Mouse (Mus musculus): Measurements from ENCODE around the gene Glod4. TPM values are rescaled to one million over a fixed set of nuclear protein-coding genes. Genes with fewer than 3 reads are reported as not detected.

Gene Glod4
- polyA plus RNA-seq, 1 experiment from 2014 or later: 126 TPM

DNA sequence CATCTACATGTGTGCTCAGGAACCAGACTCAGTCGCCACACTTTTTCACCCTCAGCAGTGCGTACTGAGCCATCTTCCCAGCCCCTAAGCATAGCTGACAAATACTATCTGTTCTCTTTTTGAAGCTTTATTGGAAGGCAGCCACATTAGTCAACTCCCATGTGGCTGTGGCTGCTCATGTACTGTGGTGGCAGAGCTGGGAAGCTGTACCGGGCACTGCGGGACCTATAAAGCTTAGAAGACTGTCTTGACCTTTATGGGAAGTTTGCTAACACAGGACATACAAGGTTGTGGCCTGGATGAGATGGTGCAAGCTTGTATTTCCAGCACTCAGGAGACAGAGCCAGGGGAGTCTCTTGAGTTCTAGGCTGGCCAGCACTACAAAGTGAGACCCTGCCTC, 76.9 kb downstream of the Glod4 start:
- whole genome bisulfite sequencing: 93% methylated on average over 4 of the region's 4 CpGs

DNA sequence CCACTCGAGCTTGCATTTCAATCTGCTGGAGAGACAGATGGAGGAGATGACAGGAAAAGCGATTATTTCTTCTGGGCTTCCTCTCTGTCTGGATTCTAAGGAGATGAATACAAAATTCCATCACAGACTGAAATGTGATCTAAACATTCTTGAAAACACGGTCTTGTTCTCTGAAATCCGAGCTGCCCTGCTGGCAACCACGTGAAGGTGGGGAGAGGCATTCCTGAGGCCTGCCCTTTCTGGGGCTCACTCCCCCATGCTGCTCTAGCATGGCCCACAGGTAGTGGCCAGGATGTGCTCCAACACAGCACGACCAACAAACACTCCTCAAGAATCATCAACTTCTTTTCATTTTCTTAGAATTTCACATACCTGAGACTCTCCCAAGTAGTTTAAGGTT, 83.3 kb downstream of the Glod4 start:
- Histone ChIP-seq H3K27ac (peak overlapping the region; percentile 78), H3K4me2 (no peak overlapping the region), H3K4me1 (peaks cover 12% of the 10 kb centered on the region), H3K36me3 (peaks cover 48% of the 10 kb centered on the region), H3K9ac (0 out of 2 replicates have a peak overlapping the region, but pooled peaks have one; percentile 49), H3K9me3 (no peaks in the 10 kb centered on the region), H3K27me3 (no peaks in the 10 kb centered on the region), H3K4me3 (no peak overlapping the region)
- no peak for ATAC-seq (ENCODE audit: insufficient number of reproducible peaks, insufficient read depth, low FRiP score, low TSS enrichment, low read depth)
- WGBS: 23% methylated on average over 6 of the region's 6 CpGs

More for the DNA sequence above, 76.9 kb downstream of the Glod4 start:
- ATAC-seq (ENCODE audit: insufficient number of reproducible peaks, insufficient read depth, low FRiP score, low TSS enrichment, low read depth): no peak
- H3K9ac ChIP-seq: no peak overlapping the region
- H3K27me3 ChIP-seq: no peaks in the 10 kb centered on the region
- no peaks in the 10 kb centered on the region for H3K9me3 ChIP-seq
- H3K4me3 ChIP-seq: no peak overlapping the region
- peaks cover 9% of the 10 kb centered on the region; the same call in 1 of the 2 replicates for H3K4me1 ChIP-seq
- H3K27ac ChIP-seq: no peak overlapping the region
- H3K4me2 ChIP-seq: no peak overlapping the region
- H3K36me3 ChIP-seq: peaks cover 14% of the 10 kb centered on the region

DNA sequence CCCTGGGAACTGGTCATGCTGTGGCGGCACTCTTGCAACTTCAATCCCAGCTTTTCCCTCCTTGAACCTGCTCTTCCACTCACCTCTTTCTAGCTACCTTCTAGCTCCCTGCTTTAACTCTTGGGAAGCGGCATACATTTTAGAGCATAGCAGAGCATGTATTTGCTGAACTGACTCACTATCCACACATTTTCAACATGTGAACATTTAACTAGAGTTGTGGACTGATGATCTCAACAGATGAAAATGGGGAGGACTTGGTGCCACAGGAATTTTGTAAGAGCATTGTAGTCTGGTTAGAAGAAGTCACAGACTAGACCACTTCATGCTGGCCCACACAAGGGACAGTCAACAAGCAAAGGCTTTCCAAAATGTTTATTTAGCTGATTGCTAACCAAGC, 85.2 kb downstream of the Glod4 start:
- Histone ChIP-seq H3K4me1 (peaks cover 12% of the 10 kb centered on the region), H3K4me3 (no peak overlapping the region), H3K36me3 (peaks cover 58% of the 10 kb centered on the region), H3K4me2 (no peak overlapping the region), H3K9ac (no peak overlapping the region), H3K9me3 (no peaks in the 10 kb centered on the region), H3K27me3 (no peaks in the 10 kb centered on the region), H3K27ac (no peak overlapping the region)
- 92% methylated on average over 2 of the region's 2 CpGs for WGBS
- ATAC-seq (ENCODE audit: insufficient number of reproducible peaks, insufficient read depth, low FRiP score, low TSS enrichment, low read depth): no peak

DNA sequence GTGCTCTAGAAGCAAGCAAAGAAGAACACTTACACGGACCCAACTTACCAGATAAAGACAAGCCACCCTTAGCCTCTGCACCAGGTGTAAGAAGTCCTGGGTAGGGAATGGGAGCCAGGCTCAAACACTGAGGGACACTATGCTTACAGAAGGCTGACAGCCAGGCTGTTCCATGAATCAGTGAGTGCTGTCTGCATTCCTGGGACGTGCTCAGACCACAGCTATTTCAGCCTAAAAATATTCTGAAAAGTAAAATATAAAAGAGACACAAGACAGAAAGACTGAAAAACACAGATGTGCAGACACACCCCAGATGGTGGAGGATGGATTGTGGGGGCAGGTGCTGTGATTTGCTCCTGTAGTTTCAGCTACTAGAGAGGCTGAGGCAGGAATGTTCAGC, 88.7 kb downstream of the Glod4 start:
- Histone ChIP-seq H3K27me3 (no peaks in the 10 kb centered on the region), H3K9ac (no peak overlapping the region), H3K4me3 (no peak overlapping the region), H3K4me2 (no peak overlapping the region), H3K36me3 (peaks cover 47% of the 10 kb centered on the region), H3K4me1 (peaks cover 1% of the 10 kb centered on the region), H3K9me3 (no peaks in the 10 kb centered on the region), H3K27ac (no peak overlapping the region)
- no peak for ATAC-seq (ENCODE audit: insufficient number of reproducible peaks, insufficient read depth, low FRiP score, low TSS enrichment, low read depth)
- WGBS: 73% methylated on average over 2 of the region's 2 CpGs

DNA sequence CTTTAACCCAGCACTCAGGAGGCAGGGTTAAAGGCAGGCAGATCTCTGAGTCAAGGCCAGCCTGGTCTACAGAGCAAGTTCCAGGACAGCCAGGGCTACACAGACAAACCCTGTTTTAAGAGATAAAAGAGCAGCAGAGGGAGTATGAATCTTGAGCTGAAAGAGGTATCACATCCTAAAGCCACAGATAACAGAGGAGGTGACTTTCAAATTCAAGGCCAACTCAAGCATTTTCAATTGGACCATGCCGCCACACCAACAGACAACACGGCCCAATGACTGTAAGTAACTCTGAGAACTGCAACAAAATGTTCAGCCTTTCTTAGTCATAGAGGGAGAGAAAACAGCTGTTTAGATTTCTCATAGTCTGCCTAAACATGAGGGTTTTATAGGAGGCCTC, 89.3 kb downstream of the Glod4 start:
- H3K4me2 ChIP-seq: no peak overlapping the region
- no peak overlapping the region for H3K27ac ChIP-seq
- WGBS: 92% methylated on average over 2 of the region's 2 CpGs
- H3K9ac ChIP-seq: no peak overlapping the region
- peaks cover 41% of the 10 kb centered on the region for H3K36me3 ChIP-seq
- H3K27me3 ChIP-seq: no peaks in the 10 kb centered on the region
- no peak overlapping the region for H3K4me3 ChIP-seq
- H3K4me1 ChIP-seq: peaks cover 4% of the 10 kb centered on the region
- no peak for ATAC-seq (ENCODE audit: insufficient number of reproducible peaks, insufficient read depth, low FRiP score, low TSS enrichment, low read depth)
- H3K9me3 ChIP-seq: no peaks in the 10 kb centered on the region

DNA sequence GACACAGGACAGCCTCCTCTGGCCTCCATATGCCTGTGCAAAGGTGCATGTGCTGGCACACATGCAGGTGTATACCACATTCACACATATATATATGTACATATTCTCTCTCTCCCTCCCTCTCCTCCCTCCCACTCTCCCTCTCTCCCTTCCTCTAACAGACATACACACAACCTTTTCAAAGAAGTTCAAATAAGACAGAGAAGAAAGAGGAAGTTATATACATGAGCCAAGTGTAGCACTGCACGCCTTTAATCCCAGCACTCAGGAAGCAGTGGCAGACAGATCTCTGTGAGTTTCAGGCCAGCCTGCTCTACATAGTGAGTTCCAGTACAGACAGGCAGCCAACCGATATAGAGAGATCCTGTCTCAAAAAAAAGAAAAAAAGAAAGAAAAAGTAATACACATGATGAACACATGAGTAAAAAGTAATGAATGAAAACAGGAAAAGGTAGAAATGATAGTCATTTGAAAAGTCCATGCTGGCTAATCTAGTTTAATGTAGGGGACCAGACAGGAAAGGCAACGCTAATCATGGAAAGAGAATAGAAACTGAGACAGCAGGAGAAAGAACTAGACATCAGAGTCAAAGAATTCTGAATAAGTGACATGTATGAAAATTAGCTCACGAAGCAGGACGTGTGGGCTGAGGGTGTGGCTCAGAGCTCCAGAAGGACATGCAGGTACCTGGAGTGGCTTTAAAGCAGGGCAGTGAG, 90.1 kb downstream of the Glod4 start:
- 79% methylated on average over 5 of the region's 5 CpGs for WGBS

DNA sequence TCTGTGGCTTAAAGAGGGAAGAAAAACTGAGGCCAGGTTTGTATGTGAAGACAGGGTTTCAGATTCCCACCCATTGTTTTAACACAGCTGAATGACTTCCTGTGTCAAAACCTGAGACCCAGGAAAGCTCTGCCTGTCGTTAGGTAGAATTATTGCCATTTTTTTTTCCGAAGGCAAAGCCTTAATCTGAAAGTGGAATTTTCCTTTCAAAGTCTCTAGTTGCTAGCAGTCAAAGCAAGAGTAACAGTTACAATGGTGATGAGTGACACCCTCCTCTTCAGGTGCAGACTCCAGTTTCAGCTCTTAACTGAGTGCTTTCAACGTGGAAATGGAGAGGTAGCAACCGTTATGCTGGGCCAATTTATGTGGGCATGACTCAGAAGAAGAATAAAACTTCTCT, 92.5 kb downstream of the Glod4 start:
- no peaks in the 10 kb centered on the region for H3K9me3 ChIP-seq
- H3K27me3 ChIP-seq: no peaks in the 10 kb centered on the region
- peaks cover 22% of the 10 kb centered on the region for H3K4me1 ChIP-seq
- H3K36me3 ChIP-seq: peaks cover 19% of the 10 kb centered on the region
- no peak overlapping the region for H3K4me2 ChIP-seq
- H3K4me3 ChIP-seq: no peak overlapping the region
- WGBS: 45% methylated on average over 4 of the region's 4 CpGs
- H3K27ac ChIP-seq: peak overlapping the region; percentile 45
- no peak overlapping the region for H3K9ac ChIP-seq
- ATAC-seq (ENCODE audit: insufficient number of reproducible peaks, insufficient read depth, low FRiP score, low TSS enrichment, low read depth): no peak

More for the DNA sequence above, 90.1 kb downstream of the Glod4 start:
- H3K4me3 ChIP-seq: no peak overlapping the region
- no peaks in the 10 kb centered on the region for H3K9me3 ChIP-seq
- peaks cover 37% of the 10 kb centered on the region for H3K36me3 ChIP-seq
- no peak overlapping the region for H3K4me2 ChIP-seq
- ATAC-seq (ENCODE audit: insufficient number of reproducible peaks, insufficient read depth, low FRiP score, low TSS enrichment, low read depth): no peak
- no peaks in the 10 kb centered on the region for H3K27me3 ChIP-seq
- peaks cover 12% of the 10 kb centered on the region for H3K4me1 ChIP-seq
- no peak overlapping the region for H3K27ac ChIP-seq
- H3K9ac ChIP-seq: no peak overlapping the region

DNA sequence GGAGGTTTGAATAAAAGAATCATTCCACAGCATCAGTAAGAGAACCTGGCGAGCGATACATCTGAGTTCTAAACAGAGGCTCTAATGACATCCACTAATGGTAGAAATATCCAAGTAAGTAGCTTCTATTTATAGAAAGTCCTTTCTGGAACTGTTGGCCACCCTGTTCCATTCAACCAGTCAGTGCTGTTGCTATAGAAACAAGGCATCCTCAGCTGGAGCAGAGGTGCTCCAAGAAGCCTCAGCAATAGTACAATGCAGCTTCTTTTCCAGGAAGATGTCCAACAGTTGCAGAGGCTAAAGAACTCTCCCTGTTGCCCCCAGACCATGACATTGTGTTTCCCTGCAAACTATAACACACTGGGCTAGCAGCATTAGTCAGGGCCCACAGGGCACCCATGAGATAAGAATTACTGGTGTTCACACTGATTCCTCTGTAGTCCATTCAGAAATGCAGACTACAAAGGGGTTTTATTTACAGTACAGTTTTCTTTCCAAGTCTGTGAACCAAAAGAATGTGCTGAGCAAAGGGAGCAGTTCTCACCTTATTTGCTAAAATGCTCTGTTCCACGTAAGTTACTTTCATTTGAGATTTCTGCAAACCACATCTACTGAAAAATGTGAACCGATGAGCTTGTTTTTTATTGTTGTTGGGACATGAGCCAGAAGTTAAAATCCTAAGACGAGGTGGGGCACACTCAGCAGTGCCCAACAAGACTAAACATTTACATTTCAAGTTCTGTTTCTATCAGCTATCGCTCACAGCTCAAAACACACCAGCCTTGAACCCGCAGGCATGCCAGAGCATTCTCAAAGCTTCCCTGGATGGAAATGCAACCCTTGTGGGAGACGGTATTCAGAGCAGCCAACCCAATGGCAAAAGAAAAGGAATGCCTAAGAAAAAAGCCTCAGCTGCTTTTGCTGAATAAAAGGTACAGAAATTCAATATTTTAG, 95.2 kb downstream of the Glod4 start:
- no peak overlapping the region for H3K4me3 ChIP-seq
- no peak overlapping the region; the same call in 1 of the 2 replicates for H3K4me2 ChIP-seq
- H3K4me1 ChIP-seq: peaks cover 22% of the 10 kb centered on the region
- 0 out of 2 replicates have a peak, but pooled peaks cover 15% of the 10 kb centered on the region for H3K36me3 ChIP-seq
- H3K9ac ChIP-seq: no peak overlapping the region
- 0 out of 2 replicates have a peak, but pooled peaks have one; percentile 37 for ATAC-seq (ENCODE audit: insufficient number of reproducible peaks, insufficient read depth, low FRiP score, low TSS enrichment, low read depth)
- H3K9me3 ChIP-seq: no peaks in the 10 kb centered on the region
- 55% methylated on average over 8 of the region's 8 CpGs for WGBS
- no peaks in the 10 kb centered on the region for H3K27me3 ChIP-seq
- H3K27ac ChIP-seq: peak overlapping the region; percentile 85

DNA sequence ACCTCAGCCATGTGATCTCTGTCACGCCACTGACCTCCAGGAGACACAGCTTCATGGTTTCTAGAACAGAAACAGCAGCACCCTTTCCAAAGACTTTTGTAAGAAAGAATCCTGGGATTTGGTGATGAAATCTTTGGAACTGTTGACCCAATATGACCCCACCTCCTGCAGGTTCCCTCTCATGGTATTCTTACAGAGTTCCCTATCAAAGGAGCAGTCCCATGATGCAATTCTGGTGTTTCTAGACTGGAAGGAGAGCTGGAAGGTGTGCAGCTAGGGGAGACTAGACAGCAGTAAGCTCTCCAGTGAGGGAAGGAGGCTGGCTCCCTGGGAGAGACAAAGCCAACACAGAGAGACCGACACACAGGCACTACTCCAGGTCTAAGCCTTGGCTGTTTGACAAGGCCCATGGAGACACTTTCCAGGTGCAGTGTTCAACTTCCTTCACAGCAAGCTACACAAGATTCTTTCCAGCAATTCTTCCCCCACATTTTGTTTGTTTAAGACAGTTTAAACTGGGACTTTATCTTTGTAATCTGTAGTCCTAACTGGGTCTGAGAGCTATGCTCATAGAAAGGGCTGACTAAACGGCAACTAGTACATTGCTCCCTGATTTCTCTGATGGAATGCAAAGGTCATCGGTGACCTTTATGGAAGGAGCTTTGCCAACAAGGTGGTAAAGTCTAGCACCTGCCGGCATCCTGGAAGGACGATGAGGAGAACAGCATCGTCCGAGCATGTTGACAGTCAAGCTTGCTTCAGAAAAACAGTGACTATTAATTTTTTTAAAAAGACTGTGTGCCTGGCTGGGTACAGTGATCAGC, 97.1 kb downstream of the Glod4 start:
- Histone ChIP-seq H3K4me1 (peaks cover 22% of the 10 kb centered on the region), H3K9me3 (no peaks in the 10 kb centered on the region), H3K9ac (no peak overlapping the region), H3K4me3 (no peak overlapping the region), H3K27me3 (no peaks in the 10 kb centered on the region), H3K27ac (0 out of 2 replicates have a peak overlapping the region, but pooled peaks have one; percentile 8), H3K4me2 (no peak overlapping the region), H3K36me3 (peaks cover 12% of the 10 kb centered on the region; the same call in 1 of the 2 replicates)
- WGBS: 90% methylated on average over 8 of the region's 8 CpGs
- ATAC-seq (ENCODE audit: insufficient number of reproducible peaks, insufficient read depth, low FRiP score, low TSS enrichment, low read depth): no peak

DNA sequence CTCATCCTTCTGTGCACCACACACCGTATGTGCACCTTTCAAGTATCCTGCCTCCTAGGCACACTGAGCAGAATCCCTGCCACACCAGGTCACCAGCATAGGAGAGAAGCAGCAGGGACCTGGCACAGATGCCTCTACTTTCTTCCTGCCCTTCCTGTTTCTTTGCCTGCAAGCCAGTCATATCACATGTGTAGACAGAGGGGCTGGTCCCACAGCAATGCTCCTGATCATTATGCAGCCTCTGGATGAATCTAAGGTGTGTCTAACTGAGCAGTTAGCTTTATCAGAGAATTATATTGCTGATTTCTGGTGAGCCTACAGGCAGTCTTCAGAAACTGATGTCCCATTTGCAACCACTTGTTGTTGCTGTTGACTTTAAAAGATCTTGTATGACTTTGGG, 98.4 kb downstream of the Glod4 start:
- Histone ChIP-seq H3K27ac (no peak overlapping the region), H3K9ac (no peak overlapping the region), H3K36me3 (peaks cover 12% of the 10 kb centered on the region; the same call in 1 of the 2 replicates), H3K9me3 (no peaks in the 10 kb centered on the region), H3K4me2 (no peak overlapping the region), H3K4me1 (peaks cover 22% of the 10 kb centered on the region), H3K27me3 (no peaks in the 10 kb centered on the region), H3K4me3 (no peak overlapping the region)
- 86% methylated on average over 1 of the region's 1 CpGs for WGBS
- no peak for ATAC-seq (ENCODE audit: insufficient number of reproducible peaks, insufficient read depth, low FRiP score, low TSS enrichment, low read depth)

DNA sequence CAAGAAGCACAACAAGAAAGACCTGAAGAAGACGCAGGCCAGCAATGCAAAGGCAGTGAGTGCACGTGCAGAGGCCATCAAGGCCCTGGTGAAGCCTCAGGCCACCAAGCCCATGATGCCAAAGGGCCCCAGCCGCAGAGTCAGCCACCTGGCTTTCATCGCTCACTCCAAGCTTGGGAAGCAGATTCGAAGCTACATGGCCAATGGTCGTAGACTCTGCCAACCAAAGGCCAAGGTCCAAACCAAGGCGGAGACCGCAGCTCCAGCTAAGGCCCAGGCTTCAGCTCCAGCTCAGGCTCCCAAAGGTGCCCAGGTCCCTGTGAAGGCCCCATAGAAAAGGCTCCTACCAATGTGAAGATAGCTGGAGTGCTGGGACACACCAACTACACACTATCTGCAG, 99.1 kb downstream of the Glod4 start:
- no peaks in the 10 kb centered on the region for H3K27me3 ChIP-seq
- 95% methylated on average over 8 of the region's 8 CpGs for WGBS
- no peak for ATAC-seq (ENCODE audit: insufficient number of reproducible peaks, insufficient read depth, low FRiP score, low TSS enrichment, low read depth)

More for the DNA sequence above, 99.1 kb downstream of the Glod4 start:
- Histone ChIP-seq H3K9ac (no peak overlapping the region), H3K4me3 (no peak overlapping the region), H3K36me3 (peaks cover 12% of the 10 kb centered on the region; the same call in 1 of the 2 replicates), H3K4me2 (no peak overlapping the region), H3K27ac (no peak overlapping the region), H3K9me3 (no peaks in the 10 kb centered on the region), H3K4me1 (peaks cover 20% of the 10 kb centered on the region)

Data from embryonic facial prominence, embryonic 13.5 days (tissue).